Comparison of ENCODE assay signal across 8 mouse cellular contexts in genomic region chr3:87982836-87983601, GRCm38 (mm10). TPM values are rescaled to one million over a fixed set of nuclear protein-coding genes. Genes with fewer than 3 reads are reported as not detected.
A peak's percentile ranks its signal among the peaks of the same experiment; 100 is the strongest.
DNase-seq lines count a peak whose midpoint lies in the region; ATAC-seq lines count a peak whose summit lies in the region.

No protein-coding gene starts in this region.

- no peaks in the 10 kb centered on the region for H3K27me3 ChIP-seq in embryonic facial prominence, embryonic 11.5 days (ENCODE audit: control insufficient read depth, insufficient read depth, low read length)
- no peaks in the 10 kb centered on the region for H3K27me3 ChIP-seq in heart, embryonic 16.5 days (ENCODE audit: control insufficient read depth, insufficient read depth, low read length)

- peak; percentile 7; the same call in 1 of the 2 replicates for ATAC-seq in embryonic facial prominence, embryonic 11.5 days (replicated peaks; ENCODE audit: insufficient number of reproducible peaks, low FRiP score, low TSS enrichment, low read depth)
- ATAC-seq in heart, embryonic 16.5 days (replicated peaks; ENCODE audit: extremely low read depth, insufficient read depth, low FRiP score) = peak; percentile 57
- no peak for ATAC-seq in frontal cortex, adult (ENCODE audit: low TSS enrichment)

- H3K4me2 ChIP-seq in embryonic facial prominence, embryonic 11.5 days (ENCODE audit: low read depth, low read length) = peak overlapping the region; percentile 2
- H3K4me2 ChIP-seq in heart, embryonic 16.5 days (ENCODE audit: low read depth, low read length) = peak overlapping the region; percentile 48

- peak overlapping the region; percentile 22 for H3K9ac ChIP-seq in embryonic facial prominence, embryonic 11.5 days (replicated peaks; ENCODE audit: low read length)
- H3K9ac ChIP-seq in heart, embryonic 16.5 days (ENCODE audit: low read length) = peak overlapping the region; percentile 67

- peak; percentile 65 for DNase-seq in Muller cell, postnatal 12 days (ENCODE audit: inconsistent ontology term)
- peak; percentile 58 for DNase-seq in embryonic facial prominence, embryonic 11.5 days (ENCODE audit: low spot score)
- DNase-seq in kidney, postnatal 25 days = peak; percentile 65 to 88
- peak; percentile 82 for DNase-seq in mesoderm, embryonic 11.5 days (ENCODE audit: low read depth, low spot score)
- DNase-seq in right cerebral cortex, postnatal 36 days (ENCODE audit: low spot score in 2 of 2) = no peak
- no peak for DNase-seq in right cerebral cortex, postnatal 25 days

- H3K4me3 ChIP-seq in embryonic facial prominence, embryonic 11.5 days (ENCODE audit: low read depth, low read length) = no peak overlapping the region
- peak overlapping the region; percentile 15 for H3K4me3 ChIP-seq in heart, embryonic 16.5 days (ENCODE audit: low read length)

- 5% methylated on average over 13 of the region's 13 CpGs for WGBS in embryonic facial prominence, embryonic 11.5 days
- 7% methylated on average over 13 of the region's 13 CpGs for WGBS in heart, embryonic 16.5 days

- H3K27ac ChIP-seq in embryonic facial prominence, embryonic 11.5 days (replicated peaks; ENCODE audit: low read depth, low read length) = peak overlapping the region; percentile 60
- H3K27ac ChIP-seq in heart, embryonic 16.5 days (ENCODE audit: low read length) = peak overlapping the region; percentile 93

- no peaks in the 10 kb centered on the region for H3K36me3 ChIP-seq in embryonic facial prominence, embryonic 11.5 days (replicated peaks; ENCODE audit: control insufficient read depth, insufficient read depth, low read depth, low read length)
- no peaks in the 10 kb centered on the region for H3K36me3 ChIP-seq in heart, embryonic 16.5 days (ENCODE audit: control insufficient read depth, insufficient read depth)

- peaks cover 15% of the 10 kb centered on the region for H3K4me1 ChIP-seq in embryonic facial prominence, embryonic 11.5 days (ENCODE audit: control insufficient read depth, insufficient read depth, low read length)
- peaks cover 64% of the 10 kb centered on the region for H3K4me1 ChIP-seq in heart, embryonic 16.5 days (ENCODE audit: control insufficient read depth, insufficient read depth, low read length)

- no peaks in the 10 kb centered on the region for H3K9me3 ChIP-seq in embryonic facial prominence, embryonic 11.5 days (replicated peaks; ENCODE audit: control insufficient read depth, low read length)
- no peaks in the 10 kb centered on the region for H3K9me3 ChIP-seq in heart, embryonic 16.5 days (replicated peaks; ENCODE audit: control insufficient read depth, low read length)

RNA-seq across cellular contexts. Expression of gene Nes, which starts 12.1 kb away (rescaled TPM):
- 15.1 and 16.2 TPM in 2 replicates for polyA plus RNA-seq in embryonic facial prominence, embryonic 11.5 days (2014; fragmentation: Nextera tagmentation; extraction: Ambion mirVana)
- 9.5 and 13.4 TPM in 2 replicates for polyA plus RNA-seq in heart, embryonic 16.5 days (2015; fragmentation: Nextera tagmentation; extraction: Ambion mirVana)

RNA-seq across cellular contexts. Expression of gene Bcan, which starts 17.0 kb away (rescaled TPM):
- polyA plus RNA-seq in embryonic facial prominence, embryonic 11.5 days (2014; fragmentation: Nextera tagmentation; extraction: Ambion mirVana) = 0.06 TPM in 1 of 2 replicates, not detected in the other
- polyA plus RNA-seq in heart, embryonic 16.5 days (2015; fragmentation: Nextera tagmentation; extraction: Ambion mirVana) = 0.13 and 0.47 TPM in 2 replicates

RNA-seq across cellular contexts. Expression of gene Crabp2, which starts 34.6 kb away (rescaled TPM):
- polyA plus RNA-seq in embryonic facial prominence, embryonic 11.5 days (2014; fragmentation: Nextera tagmentation; extraction: Ambion mirVana) = 626 and 642 TPM in 2 replicates
- polyA plus RNA-seq in heart, embryonic 16.5 days (2015; fragmentation: Nextera tagmentation; extraction: Ambion mirVana) = 7.8 and 10.1 TPM in 2 replicates

RNA-seq across cellular contexts. Expression of gene Hapln2, which starts 44.4 kb away (rescaled TPM):
- 0.32 TPM in 1 of 2 replicates, not detected in the other for polyA plus RNA-seq in embryonic facial prominence, embryonic 11.5 days (2014; fragmentation: Nextera tagmentation; extraction: Ambion mirVana)
- 0.18 TPM in 1 of 2 replicates, not detected in the other for polyA plus RNA-seq in heart, embryonic 16.5 days (2015; fragmentation: Nextera tagmentation; extraction: Ambion mirVana)

RNA-seq across cellular contexts. Expression of gene Rrnad1, which starts 52.5 kb away (rescaled TPM):
- 13.5 and 16.0 TPM in 2 replicates for polyA plus RNA-seq in embryonic facial prominence, embryonic 11.5 days (2014; fragmentation: Nextera tagmentation; extraction: Ambion mirVana)
- 14.0 and 15.1 TPM in 2 replicates for polyA plus RNA-seq in heart, embryonic 16.5 days (2015; fragmentation: Nextera tagmentation; extraction: Ambion mirVana)

Comparison
In these comparisons a context has a peak if more than half of its experiments do, and no peak if none do; other contexts are left out.
1. DNase-seq: peak in Muller cell, postnatal 12 days (single experiment), embryonic facial prominence, embryonic 11.5 days (single experiment), kidney, postnatal 25 days (2 of 2) and mesoderm, embryonic 11.5 days (single experiment); none in right cerebral cortex, postnatal 36 days (0 of 2) and right cerebral cortex, postnatal 25 days (single experiment).
2. RNA of gene Crabp2, which starts 34.6 kb away (polyA plus RNA-seq): 626 to 642 TPM in embryonic facial prominence, embryonic 11.5 days; 7.8 to 10.1 TPM in heart, embryonic 16.5 days; every median in the first group is over 10 times any median in the second.